Mouse (Mus musculus) liver, postnatal 0 days (tissue): ENCODE data around the gene Fam129a.

ENCODE experiments used
- CTCF ChIP-seq: sonication (generic); IDR thresholded peaks from 2 replicates; pipeline ENCODE4 v1.5.1; 2016; ENCODE audit warnings: antibody characterized with exemption, low read depth
- EP300 ChIP-seq: IDR thresholded peaks from 2 replicates; pipeline ENCODE4 v1.6.1; 2016; ENCODE audit warnings: antibody characterized with exemption, low read depth, mild to moderate bottlenecking

DNA sequence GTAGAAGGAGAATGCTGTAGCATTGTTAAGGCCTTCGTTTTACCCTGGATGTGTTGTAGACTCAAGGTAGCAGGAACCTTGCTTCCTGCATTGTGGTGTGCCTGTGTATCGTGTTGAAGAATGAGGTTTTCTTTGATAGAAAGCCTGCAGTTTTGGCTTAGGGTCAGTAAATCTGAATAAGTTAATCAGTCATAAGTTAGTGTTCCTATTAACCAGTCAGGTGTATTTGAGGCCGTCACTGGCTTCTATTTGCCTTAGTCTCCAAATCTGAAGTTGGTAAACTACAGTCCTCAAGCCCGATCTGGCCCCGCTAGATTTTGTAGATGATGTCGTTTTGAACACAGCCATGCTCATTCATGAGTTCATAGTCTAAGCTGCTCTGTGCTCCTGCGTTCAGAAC lies 125.8 kb downstream of the Fam129a start:
- no peak for TF ChIP-seq CTCF
- TF ChIP-seq EP300 = no peak
